28 mouse cellular contexts compared by ENCODE assay signal in genomic region chr17:29147273-29147672, GRCm38 (mm10). TPM values are rescaled to one million over a fixed set of nuclear protein-coding genes. Genes with fewer than 3 reads are reported as not detected.
DNase-seq lines count a peak whose midpoint lies in the region; ATAC-seq and TF ChIP-seq lines count a peak whose summit lies in the region.
"Had no signal": no experiment of that assay in that cellular context is flagged by ENCODE, and none has a peak within 500 bp of the region (broad histone marks: within the 10 kb centered on the region; RNA-seq: fewer than 3 reads in every experiment).

No protein-coding gene starts in this region.

- peak overlapping the region; percentile 41; the same call in 1 of the 2 replicates for H3K27ac ChIP-seq in heart, embryonic 16.5 days (ENCODE audit: low read length)
- H3K27ac ChIP-seq in heart, embryonic 11.5 days (ENCODE audit: low read depth, low read length) = no peak overlapping the region
- no peak overlapping the region for H3K27ac ChIP-seq in midbrain, embryonic 12.5 days (replicated peaks)
- no peak overlapping the region for H3K27ac ChIP-seq in midbrain, embryonic 14.5 days (replicated peaks; ENCODE audit: low read depth, low read length)
- H3K27ac ChIP-seq: embryonic facial prominence, embryonic 10.5 days; embryonic facial prominence, embryonic 13.5 days; forebrain, embryonic 12.5 days; forebrain, embryonic 15.5 days; gastrocnemius, adult 2 months; hindbrain, embryonic 10.5 days; hindbrain, embryonic 13.5 days had no signal

- WGBS in heart, embryonic 16.5 days = 77% methylated on average over 14 of the region's 14 CpGs
- 75% methylated on average over 14 of the region's 14 CpGs for whole genome bisulfite sequencing in heart, embryonic 11.5 days (ENCODE audit: insufficient replicate concordance)
- WGBS in midbrain, embryonic 12.5 days = 77% methylated on average over 14 of the region's 14 CpGs
- WGBS in midbrain, embryonic 14.5 days = 80% methylated on average over 14 of the region's 14 CpGs

- no peak for DNase-seq in midbrain, embryonic 14.5 days
- DNase-seq in thymus, postnatal 25 days = peak; percentile 50
- DNase-seq in frontal cortex, adult 2 months (ENCODE audit: extremely low spot score in 1 of 2, low spot score in 1 of 2) = no peak
- DNase-seq: adrenal gland, adult 2 months; adrenal gland, postnatal 25 days; B cell, adult 2 months; cerebellum, adult 11-12 months; cerebellum, adult 8-10 months; cerebellum, postnatal 10 days; cerebellum, postnatal 36 days; embryo, embryonic 11 days; gastrocnemius, adult 2 months; gastrocnemius, postnatal 14 days; heart, adult 18-20 months; heart, postnatal 10 days; heart, postnatal 36 days had no signal

- H3K9me3 ChIP-seq in heart, embryonic 16.5 days (replicated peaks; ENCODE audit: control insufficient read depth, low read length) = no peaks in the 10 kb centered on the region
- no peaks in the 10 kb centered on the region for H3K9me3 ChIP-seq in heart, embryonic 11.5 days (replicated peaks; ENCODE audit: control insufficient read depth, low read length)
- 0 out of 2 replicates have a peak, but pooled peaks cover 9% of the 10 kb centered on the region for H3K9me3 ChIP-seq in midbrain, embryonic 12.5 days
- H3K9me3 ChIP-seq in midbrain, embryonic 14.5 days (ENCODE audit: control insufficient read depth, low read length) = no peaks in the 10 kb centered on the region
- no peaks in the 10 kb centered on the region for H3K9me3 ChIP-seq in E14TG2a.4 (ENCODE audit: low read length)
- H3K9me3 ChIP-seq: forebrain, embryonic 12.5 days; forebrain, embryonic 15.5 days; hindbrain, embryonic 13.5 days had no signal

- TF ChIP-seq CTCF in E14TG2a.4 (conservative IDR thresholded peaks at IDR 0.05; ENCODE audit: low read length) = no peak

- H3K4me1 ChIP-seq in heart, embryonic 16.5 days (ENCODE audit: control insufficient read depth, insufficient read depth, low read length) = peaks cover 11% of the 10 kb centered on the region
- H3K4me1 ChIP-seq in heart, embryonic 11.5 days (ENCODE audit: control insufficient read depth, insufficient read depth, low read length) = peaks cover 9% of the 10 kb centered on the region
- H3K4me1 ChIP-seq in midbrain, embryonic 12.5 days = 0 out of 2 replicates have a peak, but pooled peaks cover 5% of the 10 kb centered on the region
- H3K4me1 ChIP-seq in midbrain, embryonic 14.5 days (ENCODE audit: control insufficient read depth, insufficient read depth, low read length) = no peaks in the 10 kb centered on the region
- H3K4me1 ChIP-seq in E14TG2a.4 (replicated peaks; ENCODE audit: low read depth, low read length) = peaks cover 63% of the 10 kb centered on the region
- H3K4me1 ChIP-seq: forebrain, embryonic 15.5 days; hindbrain, embryonic 13.5 days had no signal

- H3K27me3 ChIP-seq in heart, embryonic 16.5 days (ENCODE audit: control insufficient read depth, insufficient read depth, low read length) = no peaks in the 10 kb centered on the region
- H3K27me3 ChIP-seq in heart, embryonic 11.5 days (ENCODE audit: control insufficient read depth, insufficient read depth, low read length) = no peaks in the 10 kb centered on the region
- no peaks in the 10 kb centered on the region for H3K27me3 ChIP-seq in midbrain, embryonic 12.5 days
- no peaks in the 10 kb centered on the region for H3K27me3 ChIP-seq in midbrain, embryonic 14.5 days (ENCODE audit: control insufficient read depth, insufficient read depth, low read length)
- H3K27me3 ChIP-seq in E14TG2a.4 (ENCODE audit: insufficient read depth, low read length) = no peaks in the 10 kb centered on the region
- H3K27me3 ChIP-seq: embryonic facial prominence, embryonic 13.5 days; forebrain, embryonic 12.5 days; forebrain, embryonic 15.5 days; hindbrain, embryonic 13.5 days had no signal

- no peak overlapping the region for H3K4me2 ChIP-seq in heart, embryonic 16.5 days (ENCODE audit: low read depth, low read length)
- H3K4me2 ChIP-seq in heart, embryonic 11.5 days = no peak overlapping the region
- H3K4me2 ChIP-seq in midbrain, embryonic 12.5 days (replicated peaks) = no peak overlapping the region
- no peak overlapping the region for H3K4me2 ChIP-seq in midbrain, embryonic 14.5 days (ENCODE audit: low read length)
- H3K4me2 ChIP-seq: embryonic facial prominence, embryonic 13.5 days; forebrain, embryonic 12.5 days; forebrain, embryonic 15.5 days; hindbrain, embryonic 13.5 days had no signal

- H3K4me3 ChIP-seq in heart, embryonic 16.5 days (ENCODE audit: low read length) = no peak overlapping the region
- no peak overlapping the region for H3K4me3 ChIP-seq in heart, embryonic 11.5 days (ENCODE audit: low read depth, low read length)
- H3K4me3 ChIP-seq in midbrain, embryonic 12.5 days = no peak overlapping the region
- H3K4me3 ChIP-seq in midbrain, embryonic 14.5 days (replicated peaks; ENCODE audit: low read depth, low read length) = no peak overlapping the region
- H3K4me3 ChIP-seq in E14TG2a.4 (replicated peaks; ENCODE audit: low read length) = peak overlapping the region; percentile 59
- H3K4me3 ChIP-seq: embryonic facial prominence, embryonic 10.5 days; embryonic facial prominence, embryonic 13.5 days; erythroblast, embryonic 14.5 days; forebrain, embryonic 12.5 days; forebrain, embryonic 15.5 days; gastrocnemius, adult 2 months; hindbrain, embryonic 10.5 days; hindbrain, embryonic 13.5 days had no signal

- H3K36me3 ChIP-seq in heart, embryonic 16.5 days (ENCODE audit: control insufficient read depth, insufficient read depth) = no peaks in the 10 kb centered on the region
- H3K36me3 ChIP-seq in heart, embryonic 11.5 days (ENCODE audit: control insufficient read depth, insufficient read depth, low read length) = no peaks in the 10 kb centered on the region
- H3K36me3 ChIP-seq in midbrain, embryonic 12.5 days = no peaks in the 10 kb centered on the region
- no peaks in the 10 kb centered on the region for H3K36me3 ChIP-seq in midbrain, embryonic 14.5 days (ENCODE audit: control insufficient read depth, insufficient read depth, low read length)
- 0 out of 2 replicates have a peak, but pooled peaks cover 2% of the 10 kb centered on the region for H3K36me3 ChIP-seq in E14TG2a.4 (ENCODE audit: insufficient read depth, low read length)
- H3K36me3 ChIP-seq: embryonic facial prominence, embryonic 10.5 days; embryonic facial prominence, embryonic 13.5 days; forebrain, embryonic 12.5 days; forebrain, embryonic 15.5 days; hindbrain, embryonic 10.5 days; hindbrain, embryonic 13.5 days had no signal

- no peak for ATAC-seq in heart, embryonic 16.5 days (replicated peaks; ENCODE audit: extremely low read depth, insufficient read depth, low FRiP score)
- no peak for ATAC-seq in heart, embryonic 11.5 days (replicated peaks; ENCODE audit: insufficient number of reproducible peaks, low FRiP score, low TSS enrichment)
- no peak for ATAC-seq in midbrain, embryonic 12.5 days (ENCODE audit: low FRiP score, low read depth)
- ATAC-seq in midbrain, embryonic 14.5 days (ENCODE audit: low FRiP score, low TSS enrichment) = no peak
- ATAC-seq: forebrain, embryonic 15.5 days; hindbrain, embryonic 16.5 days had no signal

- no peak overlapping the region for H3K9ac ChIP-seq in heart, embryonic 16.5 days (ENCODE audit: low read length)
- H3K9ac ChIP-seq in heart, embryonic 11.5 days (ENCODE audit: low read depth, low read length) = no peak overlapping the region
- H3K9ac ChIP-seq in midbrain, embryonic 12.5 days (replicated peaks) = 0 out of 2 replicates have a peak overlapping the region, but pooled peaks have one; percentile 7
- H3K9ac ChIP-seq in midbrain, embryonic 14.5 days (replicated peaks; ENCODE audit: low read length) = no peak overlapping the region
- H3K9ac ChIP-seq: embryonic facial prominence, embryonic 13.5 days; forebrain, embryonic 12.5 days; forebrain, embryonic 15.5 days; hindbrain, embryonic 13.5 days had no signal

RNA-seq across cellular contexts. Expression of gene Rab44, which starts 33.3 kb away (rescaled TPM):
- 2.2 and 4.4 TPM in 2 replicates for polyA plus RNA-seq in heart, embryonic 16.5 days (2015; fragmentation: Nextera tagmentation; extraction: Ambion mirVana)
- polyA plus RNA-seq in heart, embryonic 11.5 days (2014; fragmentation: Nextera tagmentation; extraction: Ambion mirVana) = 0.20 TPM in 1 of 2 replicates, not detected in the other
- polyA plus RNA-seq in midbrain, embryonic 12.5 days (2016; fragmentation: Nextera tagmentation; extraction: Ambion mirVana) = 0.29 TPM in 1 of 2 replicates, not detected in the other
- 0.20 TPM in 1 of 2 replicates, not detected in the other for polyA plus RNA-seq in midbrain, embryonic 14.5 days (2014; fragmentation: Nextera tagmentation; extraction: Ambion mirVana)
- polyA plus RNA-seq in frontal cortex, adult 2 months (2012; rRNA removed) = 0.08 and 0.19 TPM in 2 replicates
- polyA plus RNA-seq: hindbrain, embryonic 10.5 days had no signal

RNA-seq across cellular contexts. Expression of gene Cdkn1a, which starts 56.5 kb away (rescaled TPM):
- polyA plus RNA-seq in heart, embryonic 16.5 days (2015; fragmentation: Nextera tagmentation; extraction: Ambion mirVana) = 70.1 and 70.7 TPM in 2 replicates
- polyA plus RNA-seq in heart, embryonic 11.5 days (2014; fragmentation: Nextera tagmentation; extraction: Ambion mirVana) = 39.3 TPM in 2 replicates
- 23.5 and 24.8 TPM in 2 replicates for polyA plus RNA-seq in midbrain, embryonic 12.5 days (2016; fragmentation: Nextera tagmentation; extraction: Ambion mirVana)
- polyA plus RNA-seq in midbrain, embryonic 14.5 days (2014; fragmentation: Nextera tagmentation; extraction: Ambion mirVana) = 80.8 and 109 TPM in 2 replicates
- 37.7 and 55.8 TPM in 2 replicates for polyA plus RNA-seq in frontal cortex, adult 2 months (2012; rRNA removed)
